Mouse (Mus musculus) heart, adult 2 months (tissue): ENCODE measurements around the gene Aggf1. TPM values are rescaled to one million over a fixed set of nuclear protein-coding genes. Genes with fewer than 3 reads are reported as not detected.

Experiments used
- DNase-seq, 2 experiments: peaks; one replicate each; pipeline ENCODE4 v3.0.0; 2021
- H3K27ac ChIP-seq: fragments of 200-600 bp; 2 replicates; pipeline ENCODE4 v1.8.1; 2022
- H3K27me3 ChIP-seq: fragments of 200-500 bp; 2 replicates; pipeline ENCODE4 v1.6.1; 2012; ENCODE audit warnings: mild to moderate bottlenecking, low read length, inconsistent platforms, mixed read lengths; ENCODE audit not compliant: control insufficient read depth, insufficient read depth
- H3K36me3 ChIP-seq: fragments of 200-500 bp; 2 replicates; pipeline ENCODE4 v1.6.1; 2012; ENCODE audit warnings: low read length, inconsistent platforms; ENCODE audit not compliant: control insufficient read depth, insufficient read depth
- H3K4me1 ChIP-seq: fragments of 200-500 bp; 2 replicates; pipeline ENCODE4 v1.6.1; 2011; ENCODE audit warnings: low read length; ENCODE audit not compliant: control insufficient read depth, insufficient read depth
- H3K4me3 ChIP-seq: fragments of 200-600 bp; 2 replicates; pipeline ENCODE4 v1.8.1; 2022
- H3K79me2 ChIP-seq: fragments of 200-500 bp; replicated peaks from 2 replicates; pipeline ENCODE4 v1.6.1; 2012; ENCODE audit warnings: mild to moderate bottlenecking, inconsistent platforms, low read length, moderate library complexity, mixed read lengths; ENCODE audit not compliant: control insufficient read depth, insufficient read depth
- H3K9ac ChIP-seq: fragments of 200-500 bp; 2 replicates; pipeline ENCODE4 v1.6.1; 2012; ENCODE audit warnings: low read depth, mild to moderate bottlenecking, control low read depth, inconsistent platforms, low read length, mixed read lengths
- CTCF ChIP-seq: fragments of 200-600 bp; IDR thresholded peaks from 2 replicates; pipeline ENCODE4 v1.8.1; 2022; ENCODE audit warnings: antibody characterized with exemption, mild to moderate bottlenecking, moderate library complexity
- EP300 ChIP-seq: fragments of 200-500 bp; IDR thresholded peaks from 2 replicates; pipeline ENCODE4 v1.6.1; 2011; ENCODE audit warnings: low read depth, low read length, control low read depth; ENCODE audit not compliant: insufficient read depth
- POLR2A ChIP-seq: fragments of 200-500 bp; IDR thresholded peaks from 2 replicates; pipeline ENCODE4 v1.6.1; 2011; ENCODE audit warnings: mild to moderate bottlenecking, low read depth, low read length, control low read depth; ENCODE audit not compliant: insufficient read depth
- WGBS: fragments of 180-500 bp; shearing (Covaris S2); methylation state at CpG from one replicate; pipeline ENCODE4 v1.1.7; 2018; 5-methylcytosine and 5-hydroxymethylcytosine counted together
- intact Hi-C: fragments of 180-260 bp; cut with DNase I; formaldehyde crosslinking; loops from one replicate; pipeline ENCODE4 v1.15.1; 2025
- long read RNA-seq: library from polyadenylated mRNA; stranded (forward); transcript quantifications from one replicate; pipeline ENCODE4 v2.0.0, GENCODE M21; 2021
- polyA plus RNA-seq: library from polyadenylated mRNA; depleted of rRNA; stranded (reverse); fragments of >200 nt; gene quantifications from 2 replicates; pipeline ENCODE4 v1.2.3, GENCODE M21; 2012; rRNA removed
- total RNA-seq, 2 experiments: library from RNA; stranded (reverse); gene quantifications; 2 replicates each; pipeline ENCODE4 v1.2.3; 2021

Gene Aggf1
- 10 to 100 TPM; 21.8 to 24.1 TPM for total RNA-seq
- polyA plus RNA-seq: 9.3 and 13.9 TPM in 2 replicates
- long read RNA-seq, transcript Aggf1-201 (14 exons, 3,249 nt): major isoform, 66 of 71 reads
- long read RNA-seq, partial matches to known transcripts: 4 of 71 reads
- long read RNA-seq, other reads (novel, unspliced or antisense): 1 of 71 reads

DNA sequence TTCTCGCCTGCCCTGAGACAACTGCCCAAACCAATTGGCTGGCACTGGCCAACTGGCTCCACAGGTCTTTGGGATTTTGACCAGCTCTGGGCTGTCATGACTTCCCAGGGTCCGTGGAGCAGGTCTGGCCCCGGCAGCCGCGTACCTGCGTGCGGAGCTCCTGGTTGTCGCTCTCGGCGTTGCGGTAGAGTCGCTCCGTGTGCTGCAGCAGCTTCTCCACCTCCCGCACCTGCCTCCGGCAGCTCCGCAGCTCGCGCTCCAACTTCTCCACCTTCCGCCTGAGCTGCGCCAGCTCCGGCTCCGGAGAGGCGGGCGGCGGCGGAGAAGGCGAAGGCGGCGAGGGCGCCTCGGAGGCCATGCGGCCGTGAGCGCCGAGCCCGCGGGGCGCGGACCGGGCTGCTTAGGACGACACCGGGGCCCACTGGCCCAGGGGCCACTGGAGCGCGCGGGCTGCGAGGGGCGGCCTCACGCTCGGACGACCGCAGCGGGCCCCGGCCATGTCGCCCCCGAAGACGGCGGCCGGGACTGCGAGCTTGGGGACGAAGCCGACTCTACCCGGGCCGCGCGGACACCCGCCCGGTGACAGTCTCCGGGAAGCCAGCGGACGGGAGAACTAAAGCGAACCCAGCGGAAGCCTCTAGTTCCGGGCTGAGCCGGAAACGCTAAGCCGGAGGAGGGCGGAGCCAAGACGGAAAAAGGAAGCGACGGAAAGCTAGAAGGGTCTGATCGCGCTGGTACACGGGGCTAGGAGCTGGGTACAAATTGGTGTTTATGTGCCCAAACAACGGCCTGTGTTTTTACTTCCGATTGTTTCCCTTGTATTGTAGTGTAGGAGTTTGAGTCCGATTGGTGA, at the start of gene Aggf1:
Gene Aggf1, minus strand, starts transcription at position 652 of the 853 bp plus-strand sequence.
- intact Hi-C loops: loop anchor here (10.0 kb wide), 1 partner anchor 290 kb away; no protein-coding TSS in a partner anchor
- peak within 1 kb of the TSS; percentile 85 for H3K27ac ChIP-seq
- under 1% methylated on average over 85 of the region's 86 CpGs for WGBS

DNA sequence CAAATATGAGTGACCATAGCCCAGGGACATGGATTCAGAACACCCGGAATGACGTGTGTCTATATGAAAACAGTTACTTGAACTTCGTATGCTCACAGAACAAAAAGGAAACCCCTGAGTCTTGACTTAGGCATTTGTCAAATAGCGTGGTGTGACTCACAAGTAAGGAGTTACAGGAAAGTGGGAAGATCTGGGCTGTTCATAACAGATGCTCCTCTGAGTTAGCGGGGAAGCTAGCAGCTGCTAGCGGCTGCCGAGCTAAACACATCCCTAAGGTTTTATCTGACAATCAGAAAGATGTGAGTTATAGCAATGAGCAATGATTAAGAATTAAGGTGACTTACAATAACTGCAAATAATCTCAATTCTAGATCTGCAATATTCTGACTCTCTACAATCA, 49.8 kb upstream of the Aggf1 start:
- no peak overlapping the region for H3K9ac ChIP-seq
- DNase-seq: no peak
- H3K27ac ChIP-seq: no peak overlapping the region
- no peaks in the 10 kb centered on the region for H3K4me1 ChIP-seq
- intact Hi-C loops: no loop called here
- H3K79me2 ChIP-seq: no peaks in the 10 kb centered on the region
- TF ChIP-seq POLR2A: no peak
- no peak for TF ChIP-seq EP300
- TF ChIP-seq CTCF: no peak
- no peaks in the 10 kb centered on the region for H3K27me3 ChIP-seq
- no peaks in the 10 kb centered on the region for H3K36me3 ChIP-seq
- 52% methylated on average over 7 of the region's 7 CpGs for WGBS
- H3K4me3 ChIP-seq: no peak overlapping the region

More for the DNA sequence above, at the start of gene Aggf1:
- Histone ChIP-seq H3K79me2 (peaks cover 7% of the 10 kb centered on the region; the same call in 1 of the 2 replicates), H3K9ac (peak within 1 kb of the TSS; percentile 90), H3K36me3 (peaks cover 5% of the 10 kb centered on the region), H3K4me3 (peak within 1 kb of the TSS; percentile 92), H3K4me1 (peaks cover 7% of the 10 kb centered on the region), H3K27me3 (no peaks in the 10 kb centered on the region)
- TF ChIP-seq POLR2A: peak; percentile 88
- peak; percentile 88 for TF ChIP-seq EP300
- TF ChIP-seq CTCF: no peak
- peak; percentile 93 to 94 for DNase-seq

DNA sequence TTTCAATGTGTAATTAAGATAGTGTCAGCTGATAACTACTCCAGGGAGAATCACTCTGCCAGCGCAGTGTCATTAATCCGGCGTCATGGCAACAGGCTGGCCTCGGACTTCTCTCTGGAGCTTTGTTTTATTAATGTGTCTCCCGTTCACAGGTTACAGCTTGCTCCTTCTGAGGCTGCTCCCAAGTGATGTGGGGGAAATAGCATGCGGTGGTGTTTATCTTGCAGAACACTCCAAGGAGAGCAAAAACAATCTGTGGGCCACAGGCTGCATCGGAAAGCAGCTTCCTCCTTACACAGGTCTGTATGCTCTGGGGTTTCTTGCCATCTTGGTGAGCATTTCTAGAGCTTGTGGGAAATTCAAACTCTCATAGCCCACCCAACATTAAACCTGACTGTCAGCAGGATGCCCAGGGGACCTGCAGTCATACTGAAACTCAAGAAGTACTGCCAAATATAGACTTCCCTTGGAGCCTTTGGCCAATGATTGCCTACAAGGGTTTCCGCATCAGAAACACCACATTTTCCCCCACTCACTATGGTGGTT, 44.1 kb upstream of the Aggf1 start:
- H3K4me3 ChIP-seq: no peak overlapping the region
- no peak overlapping the region for H3K27ac ChIP-seq
- intact Hi-C loops: no loop called here
- 34% methylated on average over 8 of the region's 8 CpGs for WGBS
- no peak for TF ChIP-seq POLR2A
- no peak for TF ChIP-seq CTCF
- TF ChIP-seq EP300: no peak
- H3K4me1 ChIP-seq: no peaks in the 10 kb centered on the region
- no peak for DNase-seq
- H3K79me2 ChIP-seq: no peaks in the 10 kb centered on the region
- no peaks in the 10 kb centered on the region for H3K36me3 ChIP-seq
- H3K9ac ChIP-seq: no peak overlapping the region
- no peaks in the 10 kb centered on the region for H3K27me3 ChIP-seq

DNA sequence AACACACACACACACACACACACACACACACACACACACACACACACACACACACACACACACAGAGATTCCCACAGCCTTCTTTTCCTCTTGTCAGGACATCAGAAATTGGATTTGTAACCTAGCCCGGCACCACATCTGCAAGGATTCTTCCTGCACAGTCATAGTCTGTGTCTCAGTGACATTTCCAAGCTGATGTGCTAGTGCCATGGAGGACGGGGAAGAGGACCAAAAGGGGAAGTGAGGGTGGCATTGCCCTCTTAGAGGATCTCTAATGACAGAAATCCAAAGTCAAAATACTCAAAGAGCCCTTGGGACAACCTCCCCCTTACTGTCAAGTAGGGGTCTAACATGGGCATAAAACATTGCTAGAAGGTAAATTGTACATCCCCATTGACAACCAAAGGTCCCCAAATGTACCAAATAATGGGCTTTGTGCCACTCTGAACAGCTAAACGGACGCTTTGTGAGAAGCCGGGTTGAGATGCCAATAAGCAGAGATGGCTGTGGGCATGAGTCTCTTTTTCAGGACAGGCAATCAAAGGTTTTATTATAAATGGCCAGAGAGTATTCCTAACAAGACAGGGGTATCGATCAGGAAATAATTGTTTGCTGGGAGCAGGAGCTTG, 43.5 kb upstream of the Aggf1 start:
- DNase-seq: no peak
- WGBS: 64% methylated on average over 6 of the region's 6 CpGs
- no peak overlapping the region for H3K9ac ChIP-seq
- H3K4me3 ChIP-seq: no peak overlapping the region
- intact Hi-C loops: no loop called here
- no peaks in the 10 kb centered on the region for H3K36me3 ChIP-seq
- no peak overlapping the region for H3K27ac ChIP-seq
- no peak for TF ChIP-seq POLR2A
- no peak for TF ChIP-seq EP300
- no peak for TF ChIP-seq CTCF
- H3K79me2 ChIP-seq: no peaks in the 10 kb centered on the region
- H3K27me3 ChIP-seq: no peaks in the 10 kb centered on the region
- no peaks in the 10 kb centered on the region for H3K4me1 ChIP-seq

DNA sequence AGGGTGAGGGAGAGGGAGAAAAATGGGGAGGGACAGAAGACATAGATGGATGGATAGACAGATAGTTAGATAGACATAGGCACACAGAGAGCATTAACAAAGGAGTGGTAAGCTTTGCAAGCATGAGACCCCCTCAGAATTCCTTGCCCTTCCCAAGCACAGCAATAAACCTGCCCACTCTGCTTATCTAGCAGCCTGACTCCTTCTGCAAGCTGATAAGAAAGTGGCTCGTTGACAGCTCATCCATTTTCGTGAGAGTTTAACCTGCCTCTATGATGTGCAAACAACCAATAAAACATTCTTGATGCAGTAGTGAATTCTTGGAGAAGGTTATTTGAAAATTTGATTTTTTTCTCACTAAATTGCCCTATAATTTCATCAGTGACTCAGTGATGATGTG, 37.1 kb upstream of the Aggf1 start:
- H3K36me3 ChIP-seq: no peaks in the 10 kb centered on the region
- no peaks in the 10 kb centered on the region for H3K27me3 ChIP-seq
- H3K79me2 ChIP-seq: no peaks in the 10 kb centered on the region
- intact Hi-C loops: no loop called here
- H3K4me3 ChIP-seq: no peak overlapping the region
- no peak overlapping the region for H3K27ac ChIP-seq
- no peak overlapping the region for H3K9ac ChIP-seq
- TF ChIP-seq POLR2A: no peak
- no peak for TF ChIP-seq CTCF
- no peak for TF ChIP-seq EP300
- 20% methylated on average over 2 of the region's 2 CpGs for WGBS
- DNase-seq: no peak
- no peaks in the 10 kb centered on the region for H3K4me1 ChIP-seq
